Mouse (Mus musculus): ENCODE measurements around the gene Spc24.

- TF ChIP-seq CTCF (IDR thresholded peaks at IDR 0.05; ENCODE audit: control insufficient read depth, insufficient read depth, insufficient read length) (no peak), MYOD1 (IDR thresholded peaks at IDR 0.05; ENCODE audit: control insufficient read depth, insufficient read length, low read depth) (no peak), USF1 (IDR thresholded peaks at IDR 0.05; ENCODE audit: low read depth) (no peak)
Observed at GRCm38 (mm10) chr9:21748491-21748890, 11.6 kb downstream of the Spc24 start.

Data from C2C12 (cell line).